Mouse (Mus musculus) hindbrain, embryonic 11.5 days (tissue): Measurements from ENCODE around the gene Spib. TPM values are rescaled to one million over a fixed set of nuclear protein-coding genes. Genes with fewer than 3 reads are reported as not detected.
A peak's percentile ranks its signal among the peaks of the same experiment; 100 is the strongest.

Experiments used
- ATAC-seq: fragments of 200-750 bp; cut with Nextera tagmentation; 2 replicates; pipeline ENCODE4 v1.8.0; 2017; ENCODE audit warnings: mild to moderate bottlenecking, moderate TSS enrichment, moderate library complexity; ENCODE audit not compliant: low FRiP score
- DNase-seq: peaks from one replicate; pipeline ENCODE4 v3.0.0-alpha.2; 2015; ENCODE audit warnings: low spot score
- H3K27ac ChIP-seq: fragments of 300-500 bp; sonication (generic); 2 replicates; pipeline ENCODE4 v1.5.1; 2014; ENCODE audit warnings: mild to moderate bottlenecking, low read depth, low read length
- H3K27me3 ChIP-seq: fragments of 300-500 bp; sonication (generic); 2 replicates; pipeline ENCODE4 v1.6.1; 2014; ENCODE audit warnings: mild to moderate bottlenecking, low read length, moderate library complexity, mixed read lengths; ENCODE audit not compliant: control insufficient read depth, insufficient read depth
- H3K36me3 ChIP-seq: fragments of 300-500 bp; sonication (generic); 2 replicates; pipeline ENCODE4 v1.6.1; 2014; ENCODE audit warnings: mild to moderate bottlenecking, low read length, moderate library complexity, mixed read lengths; ENCODE audit not compliant: control insufficient read depth, insufficient read depth
- H3K4me1 ChIP-seq: fragments of 300-500 bp; sonication (generic); replicated peaks from 2 replicates; pipeline ENCODE4 v1.6.1; 2014; ENCODE audit warnings: low read length, mixed read lengths; ENCODE audit not compliant: control insufficient read depth, insufficient read depth
- H3K4me2 ChIP-seq: fragments of 300-500 bp; sonication (generic); replicated peaks from 2 replicates; pipeline ENCODE4 v1.6.1; 2014; ENCODE audit warnings: mild to moderate bottlenecking, low read depth, low read length
- H3K4me3 ChIP-seq: fragments of 300-500 bp; sonication (generic); 2 replicates; pipeline ENCODE4 v1.5.1; 2014; ENCODE audit warnings: low read depth, low read length
- H3K9ac ChIP-seq: fragments of 300-500 bp; sonication (generic); 2 replicates; pipeline ENCODE4 v1.6.1; 2014; ENCODE audit warnings: low read depth, low read length
- H3K9me3 ChIP-seq: fragments of 300-500 bp; sonication (generic); 2 replicates; pipeline ENCODE4 v1.6.1; 2016; ENCODE audit warnings: low read length; ENCODE audit not compliant: control insufficient read depth
- WGBS: fragments of 180-500 bp; shearing (Covaris S2); extraction: QIAGEN DNeasy Blood & Tissue Kit; methylation state at CpG from one replicate; pipeline ENCODE4 v1.1.7; 2014; 5-methylcytosine and 5-hydroxymethylcytosine counted together
- polyA plus RNA-seq: library from polyadenylated mRNA; unstranded; fragments of >200 nt; fragmentation: Nextera tagmentation; extraction: Ambion mirVana; gene quantifications from 2 replicates; pipeline ENCODE4 v1.2.1, GENCODE M21; 2014

Gene Spib
- polyA plus RNA-seq, 1 experiment from 2014 or later, result not detected

GRCm38 (mm10) chr7:44500046-44500445 lies 31.8 kb downstream of the Spib start:
- DNase-seq (no peak), ATAC-seq (no peak)
- Histone ChIP-seq H3K36me3 (no peaks in the 10 kb centered on the region), H3K4me3 (no peak overlapping the region), H3K27ac (no peak overlapping the region), H3K4me1 (peaks cover 4% of the 10 kb centered on the region; the same call in 1 of the 2 replicates), H3K9ac (no peak overlapping the region), H3K9me3 (no peaks in the 10 kb centered on the region), H3K4me2 (no peak overlapping the region), H3K27me3 (no peaks in the 10 kb centered on the region)
- WGBS, result 59% methylated on average over 19 of the region's 20 CpGs

- no peak for DNase-seq
- Histone ChIP-seq H3K27me3 (no peaks in the 10 kb centered on the region), H3K9me3 (no peaks in the 10 kb centered on the region), H3K4me1 (peaks cover 4% of the 10 kb centered on the region; the same call in 1 of the 2 replicates), H3K4me3 (no peak overlapping the region), H3K9ac (no peak overlapping the region), H3K27ac (no peak overlapping the region), H3K36me3 (no peaks in the 10 kb centered on the region), H3K4me2 (no peak overlapping the region)
- no peak for ATAC-seq
- WGBS, result 77% methylated on average over 1 of the region's 1 CpGs
These were observed 32.9 kb downstream of the Spib start for GRCm38 (mm10) chr7:44498922-44499321.

GRCm38 (mm10) chr7:44497361-44498055 lies 34.4 kb downstream of the Spib start:
- Histone ChIP-seq H3K9me3 (no peaks in the 10 kb centered on the region), H3K27ac (no peak overlapping the region), H3K36me3 (no peaks in the 10 kb centered on the region), H3K4me2 (peak overlapping the region; percentile 91), H3K27me3 (no peaks in the 10 kb centered on the region), H3K4me1 (peaks cover 4% of the 10 kb centered on the region; the same call in 1 of the 2 replicates), H3K4me3 (peak overlapping the region; percentile 77), H3K9ac (peak overlapping the region; percentile 90)
- DNase-seq (no peak), ATAC-seq (no peak)
- WGBS, result 86% methylated on average over 10 of the region's 10 CpGs

- Histone ChIP-seq H3K4me3 (peak overlapping the region; percentile 77), H3K27ac (peak overlapping the region; percentile 94), H3K9ac (peak overlapping the region; percentile 90), H3K4me2 (peak overlapping the region; percentile 91), H3K27me3 (no peaks in the 10 kb centered on the region), H3K36me3 (no peaks in the 10 kb centered on the region), H3K9me3 (no peaks in the 10 kb centered on the region), H3K4me1 (peaks cover 4% of the 10 kb centered on the region; the same call in 1 of the 2 replicates)
- DNase-seq (no peak), ATAC-seq (no peak)
- under 1% methylated on average over 21 of the region's 26 CpGs for WGBS
These were observed 35.1 kb downstream of the Spib start for GRCm38 (mm10) chr7:44496771-44497109.

- Histone ChIP-seq H3K36me3 (no peaks in the 10 kb centered on the region), H3K27me3 (no peaks in the 10 kb centered on the region), H3K27ac (peak within 1 kb of the TSS; percentile 94), H3K9ac (peak within 1 kb of the TSS; percentile 90), H3K4me2 (peak within 1 kb of the TSS; percentile 91), H3K9me3 (no peaks in the 10 kb centered on the region), H3K4me3 (peak within 1 kb of the TSS; percentile 77), H3K4me1 (peaks cover 4% of the 10 kb centered on the region; the same call in 1 of the 2 replicates)
- WGBS, result under 1% methylated on average over 58 of the region's 58 CpGs
- DNase-seq, result peak; percentile 100
- ATAC-seq, result peak; percentile 97
These were observed 35.7 kb downstream of the Spib start, which contains the start of the genes Emc10 and Fam71e1 for GRCm38 (mm10) chr7:44495992-44496770. TSS of gene Emc10 (minus strand) at chr7:44496529. TSS of gene Fam71e1 (plus strand) at chr7:44496581.

GRCm38 (mm10) chr7:44495086-44495485 lies 36.8 kb downstream of the Spib start:
- H3K9ac ChIP-seq, result peak overlapping the region; percentile 90; the same call in 1 of the 2 replicates
- H3K9me3 ChIP-seq, result no peaks in the 10 kb centered on the region
- peak overlapping the region; percentile 91 for H3K4me2 ChIP-seq
- DNase-seq, result no peak
- WGBS, result 91% methylated on average over 7 of the region's 7 CpGs
- H3K4me3 ChIP-seq, result peak overlapping the region; percentile 77
- no peaks in the 10 kb centered on the region for H3K27me3 ChIP-seq
- ATAC-seq, result no peak
- no peak overlapping the region for H3K27ac ChIP-seq
- no peaks in the 10 kb centered on the region for H3K36me3 ChIP-seq
- H3K4me1 ChIP-seq, result peaks cover 4% of the 10 kb centered on the region; the same call in 1 of the 2 replicates

- DNase-seq (no peak), ATAC-seq (no peak)
- no peak overlapping the region for H3K4me3 ChIP-seq
- H3K9ac ChIP-seq, result no peak overlapping the region
- H3K9me3 ChIP-seq, result no peaks in the 10 kb centered on the region
- no peak overlapping the region for H3K27ac ChIP-seq
- peaks cover 4% of the 10 kb centered on the region; the same call in 1 of the 2 replicates for H3K4me1 ChIP-seq
- 93% methylated on average over 12 of the region's 12 CpGs for WGBS
- H3K4me2 ChIP-seq, result no peak overlapping the region
- H3K27me3 ChIP-seq, result no peaks in the 10 kb centered on the region
- no peaks in the 10 kb centered on the region for H3K36me3 ChIP-seq
These were observed 37.2 kb downstream of the Spib start for GRCm38 (mm10) chr7:44494681-44495080.

- Histone ChIP-seq H3K9me3 (no peaks in the 10 kb centered on the region), H3K9ac (no peak overlapping the region), H3K27me3 (no peaks in the 10 kb centered on the region), H3K4me1 (peaks cover 4% of the 10 kb centered on the region; the same call in 1 of the 2 replicates), H3K4me2 (no peak overlapping the region), H3K36me3 (no peaks in the 10 kb centered on the region), H3K4me3 (no peak overlapping the region), H3K27ac (no peak overlapping the region)
- DNase-seq (no peak), ATAC-seq (no peak)
- 92% methylated on average over 21 of the region's 21 CpGs for WGBS
These were observed 39.6 kb downstream of the Spib start for GRCm38 (mm10) chr7:44492166-44492826.
